Mouse (Mus musculus) embryo, embryonic 9.5 days (tissue): ENCODE data around the gene Zfp385c.
A peak's percentile ranks its signal among the peaks of the same experiment; 100 is the strongest.
"Not testable (repeated sequence)": the region's sequence is repeated elsewhere in the genome, so short reads cannot be mapped to it uniquely, and the experiment has no call there.

Experiments
- DNase-seq: peaks from one replicate; pipeline ENCODE4 v3.0.0-alpha.2; 2017; ENCODE audit errors: extremely low spot score

Gene Zfp385c

DNA sequence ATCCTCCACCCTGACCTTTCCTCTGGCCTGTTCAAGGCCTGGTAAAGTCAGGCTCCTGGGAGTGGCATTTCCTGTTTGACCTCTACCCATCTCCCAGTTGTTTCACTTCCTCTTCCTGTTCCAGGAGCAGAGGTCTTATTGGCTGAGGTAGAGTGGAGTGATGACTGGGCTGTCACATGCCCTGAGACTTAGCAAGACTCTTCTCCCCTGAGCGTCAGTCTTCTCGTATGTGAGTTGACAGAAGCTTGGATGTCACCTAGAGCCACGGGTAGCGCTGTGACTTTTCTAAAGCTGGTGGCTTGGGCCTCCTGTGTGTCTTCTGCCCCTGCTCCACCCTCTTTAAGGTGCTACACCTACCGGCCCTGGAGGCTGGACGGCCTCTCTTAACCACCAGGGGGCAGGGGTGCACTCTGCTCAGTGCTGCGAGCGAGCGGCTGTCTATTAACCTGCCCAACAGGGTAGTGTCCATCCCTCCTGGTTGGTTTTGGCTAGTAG lies 65.5 kb downstream of the Zfp385c start:
- DNase-seq = peak; percentile 59

DNA sequence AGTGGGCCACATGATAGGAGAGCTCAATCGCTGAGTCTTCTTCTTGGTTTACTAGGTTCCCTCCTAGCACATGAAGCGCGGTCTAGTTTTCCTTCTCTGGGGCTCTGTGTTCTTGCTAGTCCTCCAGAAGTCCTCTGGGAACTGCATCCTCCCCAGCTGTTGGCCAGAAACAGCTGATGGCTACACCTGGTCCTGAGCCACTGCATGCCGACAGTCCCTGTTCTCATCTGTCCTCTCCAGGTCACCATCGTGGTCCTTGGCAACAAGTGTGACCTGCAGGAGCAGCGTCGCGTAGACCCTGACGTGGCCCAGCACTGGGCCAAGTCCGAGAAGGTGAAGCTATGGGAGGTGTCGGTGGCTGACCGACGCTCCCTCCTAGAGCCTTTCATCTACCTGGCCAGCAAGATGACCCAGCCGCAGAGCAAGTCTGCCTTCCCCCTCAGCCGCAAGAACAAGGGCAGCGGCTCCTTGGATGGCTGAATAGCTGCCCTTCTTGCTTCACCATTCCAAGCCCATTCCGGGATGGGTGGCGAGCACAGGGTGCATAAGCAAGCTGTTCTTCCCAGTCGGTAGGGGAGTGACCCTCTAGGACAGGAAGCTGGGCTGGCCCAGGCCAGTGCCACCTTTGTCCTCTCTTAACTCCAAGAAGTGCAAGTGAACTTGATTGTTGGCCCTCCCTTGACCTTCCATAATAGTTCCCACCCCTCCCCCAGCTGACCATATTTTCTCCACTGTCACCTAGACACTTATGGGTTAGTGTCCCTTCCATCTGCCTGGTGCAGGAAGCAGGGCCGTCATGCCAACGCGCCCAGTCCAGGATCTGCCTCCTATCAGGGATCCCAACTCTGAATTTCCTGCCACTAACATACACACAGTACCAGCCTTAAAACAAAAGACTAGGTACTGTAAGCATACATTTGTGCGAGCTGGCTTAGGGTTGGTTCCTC lies 66.2 kb downstream of the Zfp385c start:
- DNase-seq = no peak

DNA sequence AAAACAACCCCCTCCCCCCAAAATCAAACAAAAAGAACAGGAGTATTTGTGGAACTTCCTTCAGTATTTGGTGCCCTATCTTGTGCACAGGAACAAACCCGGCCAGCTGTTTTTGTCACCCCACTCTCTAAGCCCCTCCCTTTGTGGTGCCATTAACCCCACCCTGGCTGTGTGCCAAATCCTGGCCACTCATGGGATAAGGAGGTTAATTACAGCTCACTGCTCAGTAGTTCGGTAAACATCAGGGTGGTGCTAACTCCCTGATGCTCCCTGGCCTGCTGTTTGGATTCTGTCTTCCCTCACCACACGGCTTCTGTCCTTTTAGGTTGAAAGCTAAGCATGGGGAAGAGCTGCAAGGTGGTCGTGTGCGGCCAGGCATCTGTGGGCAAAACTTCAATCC lies 68.4 kb downstream of the Zfp385c start:
- no peak for DNase-seq

DNA sequence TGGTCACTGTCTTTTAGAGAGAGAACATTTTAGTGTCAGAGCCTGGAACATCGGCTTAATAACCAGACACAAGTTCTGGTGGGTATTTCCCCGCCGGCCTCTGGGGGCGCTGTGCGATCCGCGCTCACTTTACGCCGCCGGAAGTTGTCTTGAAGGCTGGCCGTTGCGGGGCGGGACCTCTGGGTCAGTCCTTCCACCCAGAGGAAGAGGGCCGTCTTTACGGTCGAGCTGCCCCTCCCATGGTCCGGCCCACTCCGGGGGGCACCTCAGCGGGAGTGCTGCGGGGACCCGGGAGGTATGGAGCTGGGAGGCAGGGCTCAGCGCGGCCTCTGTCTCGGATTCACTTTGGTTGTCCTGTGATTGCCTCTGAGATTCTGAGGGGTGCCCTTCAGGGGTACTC lies 69.5 kb downstream of the Zfp385c start:
- peak; percentile 94 for DNase-seq

DNA sequence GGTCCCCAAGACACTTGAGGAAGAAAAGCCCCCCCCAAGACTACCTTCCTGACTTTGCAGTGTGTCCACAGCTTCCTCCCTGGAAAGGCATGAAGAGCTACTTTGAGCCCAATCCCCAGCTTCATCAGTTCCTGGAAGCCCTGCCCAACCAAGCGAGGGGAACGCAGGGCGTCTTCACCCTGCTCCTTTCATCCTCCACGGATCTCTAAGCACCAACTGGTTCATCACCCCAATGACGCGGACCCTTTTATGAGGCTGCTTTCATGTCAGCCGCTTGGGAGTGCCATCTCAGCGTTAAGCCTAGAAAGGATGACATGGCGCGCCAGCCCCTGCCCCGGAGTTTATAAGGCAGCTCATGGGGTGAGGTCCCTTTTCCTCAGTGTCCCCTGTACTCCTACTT lies 72.3 kb downstream of the Zfp385c start, which contains the start of gene Dnajc7:
TSS of gene Dnajc7 (minus strand) at position 187 of the 400 bp plus-strand sequence.
- DNase-seq = no peak

DNA sequence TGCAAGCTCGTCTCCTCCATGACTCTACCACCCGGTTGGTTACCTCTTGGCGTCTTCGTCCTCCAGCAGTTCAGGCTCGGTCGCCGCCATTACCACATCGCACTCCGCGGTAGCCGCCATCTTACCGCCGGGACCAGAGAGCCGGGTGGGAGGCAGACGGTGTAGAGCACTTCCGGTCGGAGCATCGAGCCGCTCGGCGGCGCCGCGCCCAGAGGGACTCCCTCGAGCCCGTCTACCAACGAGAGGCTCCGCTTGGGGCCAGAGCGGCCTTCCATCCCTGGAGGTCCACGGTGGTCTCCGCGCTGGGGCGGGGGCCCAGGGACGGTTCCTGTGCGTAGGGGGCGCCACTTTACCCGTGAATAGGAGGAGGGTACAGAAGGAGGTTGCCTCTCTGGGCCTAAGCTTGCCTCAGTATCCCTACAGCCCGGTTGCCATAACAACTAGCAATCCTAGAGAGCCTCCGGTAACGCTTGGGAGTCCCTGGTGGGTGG lies 72.7 kb downstream of the Zfp385c start:
- DNase-seq = peak; percentile 99

DNA sequence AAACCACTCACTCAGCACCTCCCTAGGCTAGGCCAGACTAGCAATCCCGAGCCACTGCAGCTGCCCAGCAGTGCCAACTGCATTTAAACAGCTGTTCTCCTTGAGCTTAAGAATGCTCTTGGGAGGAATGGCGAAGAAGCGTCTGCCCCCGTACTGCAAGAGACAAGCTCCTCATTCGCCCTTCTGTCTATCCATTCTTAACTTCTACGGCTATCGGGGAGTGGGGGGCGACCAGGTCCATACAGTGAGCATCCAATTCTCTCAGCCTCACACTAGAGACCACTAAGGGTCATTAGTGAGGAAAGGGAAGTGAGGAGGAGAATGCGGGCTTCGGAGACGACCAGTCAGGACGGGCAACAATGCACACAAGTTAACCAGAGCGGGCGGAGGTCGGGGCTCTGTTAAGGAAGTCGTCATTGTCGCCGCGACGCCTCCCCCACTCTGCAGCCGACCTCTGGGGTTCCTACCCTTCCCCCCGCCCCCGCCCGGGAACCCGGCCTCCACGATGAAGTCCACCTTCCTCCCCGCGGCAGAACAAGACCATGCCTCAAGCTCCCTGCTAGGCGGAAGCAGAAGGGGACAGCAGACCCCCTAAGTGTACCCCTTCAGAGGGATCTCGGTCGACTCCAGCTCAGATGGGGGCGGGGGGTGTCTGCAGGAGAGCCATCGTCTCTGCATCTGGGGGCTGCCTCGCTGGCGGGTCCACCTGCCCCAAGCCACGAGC lies 73.3 kb downstream of the Zfp385c start, which contains the start of gene Nkiras2:
TSS of gene Nkiras2 (plus strand) at position 484 of the 724 bp plus-strand sequence.
- peak; percentile 80 for DNase-seq

DNA sequence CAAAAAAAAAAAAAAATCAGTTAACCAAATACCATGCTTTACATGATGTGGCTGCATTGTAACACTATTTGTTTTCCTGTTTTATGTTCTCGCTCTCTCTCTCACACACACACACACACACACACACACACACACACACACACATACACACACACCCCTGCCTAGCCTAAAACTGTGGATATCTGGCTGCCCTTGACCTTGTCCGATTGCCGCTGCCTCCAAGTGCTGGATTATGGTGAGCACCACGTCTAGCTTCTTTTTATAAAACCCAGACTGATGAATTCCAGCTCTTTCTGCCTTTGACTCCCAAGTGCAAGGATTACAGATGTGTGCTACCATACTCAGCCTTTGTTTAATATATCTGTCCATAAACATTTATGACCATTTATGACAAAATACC lies 74.8 kb downstream of the Zfp385c start:
- no peak for DNase-seq

DNA sequence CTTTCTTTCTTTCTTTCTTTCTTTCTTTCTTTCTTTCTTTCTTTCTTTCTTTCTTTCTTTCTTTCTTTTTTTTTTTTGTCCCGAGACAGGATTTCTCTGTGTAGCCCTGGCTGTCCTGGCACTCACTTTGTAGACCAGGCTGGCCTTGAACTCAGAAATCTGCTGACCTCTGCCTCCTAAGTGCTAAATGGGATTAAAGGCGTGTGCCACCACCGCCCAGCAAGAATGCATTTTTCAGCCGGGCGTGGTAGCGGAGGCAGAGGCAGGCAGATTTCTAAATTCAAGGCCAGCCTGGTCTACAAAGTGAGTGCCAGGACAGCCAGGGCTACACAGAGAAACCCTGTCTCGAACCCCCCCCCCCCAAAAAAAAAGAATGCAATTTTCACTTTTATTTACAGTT lies 75.4 kb downstream of the Zfp385c start:
- DNase-seq = not testable (repeated sequence)

DNA sequence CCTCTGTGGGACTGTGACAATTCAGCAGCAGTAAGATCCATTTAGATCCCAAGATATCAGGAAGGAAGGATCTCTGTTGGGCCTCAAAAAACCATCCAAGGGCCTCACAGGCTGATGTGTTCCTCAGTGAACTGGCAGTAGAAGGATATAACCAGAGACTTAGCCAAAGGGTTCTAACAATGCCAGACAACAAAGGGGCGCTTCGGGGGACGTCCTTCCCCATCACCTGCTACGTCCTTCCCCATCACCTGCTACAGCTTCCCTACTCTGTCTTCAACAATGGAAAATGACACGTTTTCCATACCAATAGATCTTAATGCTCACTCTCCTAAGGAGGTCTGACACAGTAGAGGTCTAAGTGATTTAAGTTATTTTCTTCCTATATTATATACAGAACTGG lies 75.9 kb downstream of the Zfp385c start:
- no peak for DNase-seq

DNA sequence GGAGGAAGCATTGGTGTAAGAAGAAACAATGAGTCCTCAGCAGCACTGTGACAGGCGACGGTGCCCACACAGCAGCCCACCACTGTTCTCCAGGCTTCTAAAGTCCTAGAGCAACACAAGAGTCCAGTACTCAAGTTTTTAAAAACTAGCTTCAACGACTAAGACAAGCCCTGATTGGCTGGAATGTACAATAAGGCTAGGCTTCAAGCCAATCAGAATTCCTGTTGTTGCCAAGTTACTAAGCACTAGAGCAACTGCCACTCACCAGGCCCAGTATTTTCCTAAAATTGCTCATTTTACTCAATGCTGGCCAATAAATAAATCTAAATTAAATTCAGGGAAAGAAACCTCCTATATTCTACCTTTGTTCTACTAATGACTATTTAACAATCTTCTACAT lies 79.0 kb downstream of the Zfp385c start:
- no peak for DNase-seq

DNA sequence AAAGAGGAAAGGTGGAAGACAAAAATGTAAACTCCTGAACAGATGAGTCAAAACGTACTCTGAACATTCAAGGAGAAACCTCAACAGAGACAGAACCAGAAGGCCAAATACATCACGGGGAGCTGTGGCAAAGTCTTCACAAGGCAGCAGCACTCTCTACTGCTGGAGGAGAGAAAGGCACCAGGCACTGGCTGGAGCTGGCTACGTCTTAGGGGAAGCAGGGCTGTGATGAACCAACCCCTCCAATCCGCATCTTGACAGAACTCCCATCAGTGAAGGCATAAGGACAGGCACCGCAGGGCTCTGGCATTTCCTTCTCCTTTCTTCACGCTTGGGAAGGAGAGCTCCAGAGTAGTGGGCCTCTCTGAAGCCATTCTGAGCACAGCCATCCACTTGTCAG lies 80.6 kb downstream of the Zfp385c start:
- no peak for DNase-seq

DNA sequence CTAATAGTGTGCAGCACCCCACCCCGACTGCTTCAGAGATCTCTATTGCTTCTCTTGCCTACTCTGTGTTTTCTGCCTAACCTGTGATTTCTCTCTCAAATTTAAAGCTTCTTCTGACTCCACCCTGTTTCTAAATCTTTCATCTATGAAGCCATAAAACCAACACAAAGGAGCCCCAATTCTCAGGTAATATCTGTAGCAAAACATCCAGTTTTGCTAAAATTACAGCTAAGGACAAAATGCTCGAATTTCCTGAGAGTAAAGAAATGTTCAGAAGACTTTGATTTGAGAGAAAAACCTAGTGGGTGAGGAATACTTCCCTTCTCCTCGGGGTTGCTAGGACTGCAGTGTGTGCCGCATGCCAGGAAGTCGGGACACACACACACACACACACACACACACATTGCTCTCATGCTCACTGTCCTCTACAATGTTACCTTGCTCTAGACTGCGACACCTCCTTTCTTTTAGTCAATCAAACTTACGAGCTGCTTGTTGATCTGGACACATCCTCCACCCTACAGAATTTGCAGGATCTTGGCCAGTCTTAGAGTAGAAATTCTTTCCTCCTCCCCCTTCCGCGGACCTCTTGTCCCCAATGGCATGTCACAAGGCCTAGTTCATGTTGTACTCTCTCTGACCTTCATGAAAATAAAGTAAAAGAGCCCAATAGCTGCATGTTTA lies 82.1 kb downstream of the Zfp385c start:
- DNase-seq = no peak

DNA sequence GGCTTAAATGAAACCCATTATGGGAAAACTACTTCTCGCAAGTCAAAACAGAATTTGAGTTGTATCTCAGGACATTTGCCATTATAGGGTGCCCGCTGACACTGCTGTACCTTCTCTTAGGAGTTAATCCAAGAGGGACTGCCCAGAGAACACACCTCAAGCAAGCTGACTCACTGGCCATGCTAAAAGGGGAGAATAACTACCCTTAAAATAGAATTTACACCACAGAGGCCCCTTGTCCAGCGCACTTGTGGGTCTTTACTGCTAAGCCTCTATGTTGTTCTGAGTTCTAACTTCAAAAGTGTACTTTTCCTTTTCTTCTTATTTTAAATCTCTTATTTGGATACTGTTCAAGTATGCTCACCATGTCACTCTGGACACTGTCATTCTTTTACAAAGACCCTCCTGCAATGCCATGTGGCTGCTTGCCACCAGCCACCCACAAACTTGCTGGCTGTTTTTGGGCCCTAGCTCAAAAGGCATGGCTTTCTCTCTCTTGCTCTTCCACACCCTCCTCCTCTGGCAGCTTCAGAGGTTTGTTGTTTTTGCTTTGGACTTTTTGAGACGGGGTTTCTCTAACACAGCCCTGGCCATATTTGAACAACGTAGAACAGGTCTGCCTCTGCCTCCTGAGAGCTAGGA lies 82.8 kb downstream of the Zfp385c start:
- DNase-seq = no peak

DNA sequence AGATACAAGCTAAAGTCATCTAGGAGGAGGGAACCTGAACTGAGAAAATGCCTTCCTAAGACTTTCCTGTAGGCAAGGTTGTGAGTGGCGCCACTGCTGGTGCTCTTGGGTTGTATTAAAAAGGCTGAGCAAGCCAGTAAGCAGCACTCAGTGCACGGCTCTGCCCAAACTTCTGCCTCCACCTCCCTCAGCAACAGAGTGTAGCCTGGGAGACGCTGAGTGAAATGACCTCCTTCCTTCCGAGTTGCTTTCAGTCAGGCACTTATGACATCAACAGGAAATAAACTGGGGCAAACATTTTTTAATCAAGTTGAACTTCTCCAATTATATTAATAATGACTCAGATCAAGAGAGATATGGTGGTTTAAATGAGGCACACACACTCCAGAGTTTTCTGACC lies 83.5 kb downstream of the Zfp385c start:
- DNase-seq = no peak

DNA sequence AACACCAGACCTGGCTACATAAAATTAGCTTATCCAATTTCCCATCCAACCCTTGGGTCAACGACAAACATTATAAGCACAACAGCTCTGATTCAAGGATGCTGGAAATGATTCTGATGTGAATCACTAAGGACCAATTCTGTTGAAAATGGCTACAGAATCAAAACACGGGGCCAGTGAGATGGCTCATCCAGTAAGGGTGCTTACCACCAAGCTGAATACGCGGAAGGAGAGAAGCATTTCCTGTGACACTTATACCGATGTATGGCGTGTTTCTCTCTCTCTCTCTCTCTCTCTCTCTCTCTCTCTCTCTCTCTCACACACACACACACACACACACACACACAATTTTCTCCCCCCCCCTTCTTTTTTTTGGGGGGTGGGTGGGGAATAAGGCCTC lies 85.1 kb downstream of the Zfp385c start:
- DNase-seq = no peak

DNA sequence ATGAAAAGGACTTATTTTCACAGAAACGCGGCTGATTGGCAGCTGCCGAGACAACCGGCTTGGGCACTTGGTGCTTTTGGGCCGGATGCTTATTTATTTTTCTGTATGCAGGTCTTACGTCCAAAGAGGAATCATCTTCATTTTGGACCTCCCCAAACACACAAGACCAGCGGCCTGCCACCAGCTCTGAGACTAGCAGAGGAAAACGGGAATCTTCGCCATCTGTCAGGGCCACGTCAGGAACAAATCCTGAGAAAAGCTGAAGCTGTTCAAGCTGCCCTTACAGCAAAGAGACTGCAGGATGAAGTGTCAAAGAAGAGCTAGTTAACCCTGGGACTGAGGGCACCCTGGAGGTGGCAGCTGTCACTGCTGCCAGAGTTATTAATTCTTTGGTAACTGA lies 86.8 kb downstream of the Zfp385c start:
- no peak for DNase-seq

DNA sequence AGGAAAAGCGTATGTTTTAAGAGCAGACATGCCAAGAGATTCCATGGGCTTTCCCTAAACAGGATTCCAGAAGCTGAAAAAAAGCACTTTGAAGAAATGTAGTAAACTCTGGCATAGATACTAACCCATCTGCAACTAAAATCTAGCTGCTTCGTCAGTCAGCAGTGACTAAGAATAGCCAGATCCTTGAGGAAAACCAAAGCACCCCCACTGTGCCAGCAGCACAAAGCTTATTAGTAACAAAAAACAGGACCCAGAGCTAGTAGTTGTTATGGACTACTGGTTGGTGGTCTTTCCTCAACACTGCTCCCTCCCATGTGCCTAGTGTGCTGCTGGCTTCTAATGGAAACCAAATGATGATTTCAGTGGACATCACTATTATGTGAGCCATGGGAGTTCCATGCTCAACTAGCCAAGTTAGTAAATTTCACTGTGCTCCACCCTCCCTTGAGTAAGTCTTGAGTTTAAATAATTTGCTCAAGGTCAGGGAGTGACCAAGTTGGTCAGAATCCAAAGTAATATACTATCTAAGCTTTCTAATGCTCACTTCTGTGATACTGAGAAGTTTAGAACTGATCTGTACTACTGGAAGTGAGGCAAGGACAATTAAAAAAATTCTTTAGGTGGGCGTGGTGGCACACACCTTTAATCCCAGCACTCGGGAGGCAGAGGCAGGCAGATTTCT lies 87.8 kb downstream of the Zfp385c start:
- DNase-seq = no peak

DNA sequence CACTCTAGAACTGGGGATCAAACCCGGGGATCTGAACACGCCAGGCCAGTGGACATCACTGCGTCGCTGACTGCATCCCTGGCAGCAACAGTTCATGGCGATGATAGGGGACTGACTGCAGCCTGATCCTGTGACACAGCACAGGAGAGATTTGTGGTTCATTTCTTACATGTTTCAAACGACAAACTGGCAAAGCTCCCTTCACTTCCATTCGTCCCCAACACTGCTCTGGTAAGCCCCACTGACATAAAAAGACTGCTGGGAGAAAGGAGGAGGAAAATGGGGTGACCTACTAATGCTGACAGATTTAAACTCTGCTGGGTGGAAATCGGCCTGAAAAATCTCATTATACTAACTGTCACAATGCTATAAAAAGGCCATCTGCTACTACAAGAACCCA lies 88.4 kb downstream of the Zfp385c start:
- no peak for DNase-seq

DNA sequence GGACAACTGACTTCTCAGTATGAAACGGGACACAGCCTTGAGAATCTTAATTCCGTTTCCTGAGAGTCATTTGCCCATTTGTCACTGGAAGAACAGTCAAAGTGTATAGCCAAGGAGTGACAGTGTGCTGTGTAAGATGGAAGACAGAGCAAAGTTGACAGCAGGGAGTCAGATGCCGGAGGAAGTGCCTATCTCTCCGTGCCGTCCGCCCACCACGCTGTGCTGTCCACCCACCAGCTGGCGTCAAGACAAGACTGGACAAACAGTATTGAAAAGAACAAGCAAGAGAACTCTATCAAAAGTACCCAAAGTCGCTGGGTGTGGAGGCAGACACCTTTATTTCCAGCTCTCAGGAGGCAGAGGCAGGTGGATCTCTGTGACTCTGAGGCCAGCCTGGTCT lies 89.1 kb downstream of the Zfp385c start:
- no peak for DNase-seq

DNA sequence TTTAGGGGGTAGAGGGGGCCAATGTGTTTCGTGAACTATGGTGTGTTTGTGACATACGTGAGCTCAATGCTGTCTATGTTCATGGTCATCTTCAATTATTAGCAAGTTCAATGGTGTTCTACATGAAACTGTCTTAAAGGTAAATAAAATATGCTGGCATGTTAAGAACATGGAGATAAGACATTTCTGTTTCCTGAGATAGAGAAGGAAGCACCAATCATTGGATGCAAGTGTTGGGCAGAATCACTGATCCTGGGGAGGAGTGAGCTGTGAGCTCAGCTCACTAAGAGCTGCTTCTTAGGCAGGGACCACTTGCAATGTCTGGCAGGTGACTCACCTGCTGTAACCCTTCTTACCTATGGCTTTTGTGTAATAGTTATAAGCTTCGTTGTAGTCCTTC lies 90.9 kb downstream of the Zfp385c start:
- DNase-seq = no peak
